Mouse (Mus musculus): ENCODE measurements around the gene Shf.

GRCm38 (mm10) chr2:122353765-122354164 is 15.2 kb downstream of the Shf start:
- no peak for TF ChIP-seq CTCF (IDR thresholded peaks at IDR 0.05; ENCODE audit: insufficient read depth, low read depth, low read length)
- no peak for TF ChIP-seq POLR2A (IDR thresholded peaks at IDR 0.05; ENCODE audit: insufficient read depth, low read depth, low read length)

Data from olfactory bulb, adult 2 months (tissue).